Mouse (Mus musculus) brown adipose tissue, adult 24 weeks (tissue): ENCODE data around the gene Fbxl13. TPM values are rescaled to one million over a fixed set of nuclear protein-coding genes. Genes with fewer than 3 reads are reported as not detected.

Source experiments
- H3K27ac ChIP-seq: fragments of 200-500 bp; replicated peaks from 2 replicates; pipeline ENCODE4 v1.5.1; 2012; ENCODE audit warnings: low read depth, mild to moderate bottlenecking, low read length
- H3K4me1 ChIP-seq: fragments of 200-500 bp; 2 replicates; pipeline ENCODE4 v1.6.1; 2012; ENCODE audit warnings: low read length, mixed read lengths; ENCODE audit not compliant: control insufficient read depth, insufficient read depth, insufficient read length
- H3K4me3 ChIP-seq: fragments of 200-500 bp; 2 replicates; pipeline ENCODE4 v1.5.1; 2012; ENCODE audit warnings: low read depth, mild to moderate bottlenecking, low read length, moderate library complexity; ENCODE audit not compliant: insufficient read depth
- polyA plus RNA-seq: library from polyadenylated mRNA; stranded (reverse); fragments of >200 nt; gene quantifications from 2 replicates; pipeline ENCODE4 v1.2.4, GENCODE M21; 2012; ENCODE audit not compliant: missing spikeins, insufficient read depth, insufficient read length

The Fbxl13 gene
- polyA plus RNA-seq, 1 experiment, result not detected

DNA sequence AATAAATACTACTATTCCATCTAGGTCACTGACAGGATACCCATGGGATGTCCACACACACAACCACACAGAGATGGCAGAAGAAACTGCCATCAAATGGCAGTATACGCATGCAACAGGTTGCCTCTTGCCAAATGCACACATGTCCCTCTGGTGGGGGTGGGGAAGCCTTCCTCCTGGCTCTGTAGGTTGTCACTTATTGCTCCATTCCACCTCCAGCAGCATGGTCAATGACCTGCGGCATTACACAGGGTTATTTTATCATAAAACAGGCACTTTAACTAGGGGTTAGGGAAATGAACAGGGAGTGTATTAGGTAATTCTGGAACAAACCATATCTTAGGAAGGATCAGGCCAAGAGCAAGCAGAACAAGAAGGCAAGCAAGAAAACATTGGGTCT, 23.9 kb upstream of the Fbxl13 start:
- no peak overlapping the region for H3K4me3 ChIP-seq
- no peak overlapping the region for H3K27ac ChIP-seq
- H3K4me1 ChIP-seq, result no peaks in the 10 kb centered on the region

DNA sequence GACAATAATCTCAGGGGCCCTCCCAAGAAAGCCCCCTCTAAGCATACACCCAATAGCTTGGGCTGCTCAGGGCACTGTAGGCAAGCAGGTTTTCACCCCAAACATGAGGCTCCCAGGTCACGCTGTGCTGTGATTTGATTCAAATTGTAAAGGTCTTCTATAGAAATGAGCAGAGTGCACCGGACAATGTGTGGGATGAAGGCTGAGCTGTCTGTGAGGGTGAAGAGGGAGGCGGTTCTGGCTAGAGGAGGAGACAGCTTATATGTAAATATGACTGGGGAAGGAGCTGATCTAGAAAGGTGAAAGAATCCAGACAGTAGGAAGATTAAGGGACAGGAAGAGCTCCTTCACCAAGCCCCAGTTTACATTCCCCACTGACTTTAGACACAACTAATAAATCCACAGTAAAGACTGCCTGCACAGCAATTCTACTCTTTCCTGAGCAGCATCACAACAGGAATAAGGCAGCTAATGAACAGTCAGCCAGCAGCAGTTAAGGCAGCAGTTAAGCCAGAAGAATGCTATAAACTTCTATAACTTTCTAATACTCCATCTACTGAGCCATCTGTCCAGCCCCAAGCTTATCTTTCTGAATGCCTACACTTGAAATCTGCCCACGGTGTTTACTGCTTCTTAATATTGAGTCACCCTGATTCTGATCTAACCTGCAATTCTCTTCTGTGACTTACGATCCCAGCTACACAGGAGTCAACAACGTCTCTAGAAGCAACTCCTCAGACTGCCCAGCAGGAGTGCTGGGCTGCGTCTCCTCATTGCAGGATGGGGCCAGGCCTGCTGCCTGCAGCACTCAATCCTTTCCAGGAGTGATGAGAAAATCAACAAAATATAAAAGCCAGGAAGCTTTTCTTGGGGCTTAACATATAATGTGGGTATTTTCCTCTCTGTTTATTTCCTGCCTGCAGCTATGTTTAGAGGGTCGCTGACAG, 22.0 kb upstream of the Fbxl13 start:
- Histone ChIP-seq H3K27ac (no peak overlapping the region), H3K4me3 (no peak overlapping the region), H3K4me1 (no peaks in the 10 kb centered on the region)

DNA sequence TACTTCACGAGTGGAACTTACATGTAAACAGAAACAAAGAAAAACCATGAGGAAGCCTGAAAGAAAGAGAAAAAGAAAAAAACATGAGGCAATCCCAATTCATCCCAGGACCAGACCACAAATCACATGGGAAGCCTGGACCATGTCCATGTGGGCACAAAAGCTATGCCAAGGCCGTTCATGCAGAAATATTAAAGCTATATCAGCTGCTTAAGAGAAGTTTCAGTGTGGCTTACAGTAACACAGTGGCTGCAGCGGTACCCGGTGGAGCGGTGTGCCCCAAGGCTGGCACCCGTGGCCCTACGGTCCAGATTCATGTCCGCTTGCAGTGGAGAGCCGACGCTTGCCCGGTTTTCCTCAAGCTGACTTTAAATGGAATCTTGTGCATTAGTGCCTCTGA, 17.6 kb upstream of the Fbxl13 start:
- Histone ChIP-seq H3K4me1 (peaks cover 8% of the 10 kb centered on the region; the same call in 1 of the 2 replicates), H3K4me3 (no peak overlapping the region), H3K27ac (0 out of 2 replicates have a peak overlapping the region, but pooled peaks have one; percentile 8)

DNA sequence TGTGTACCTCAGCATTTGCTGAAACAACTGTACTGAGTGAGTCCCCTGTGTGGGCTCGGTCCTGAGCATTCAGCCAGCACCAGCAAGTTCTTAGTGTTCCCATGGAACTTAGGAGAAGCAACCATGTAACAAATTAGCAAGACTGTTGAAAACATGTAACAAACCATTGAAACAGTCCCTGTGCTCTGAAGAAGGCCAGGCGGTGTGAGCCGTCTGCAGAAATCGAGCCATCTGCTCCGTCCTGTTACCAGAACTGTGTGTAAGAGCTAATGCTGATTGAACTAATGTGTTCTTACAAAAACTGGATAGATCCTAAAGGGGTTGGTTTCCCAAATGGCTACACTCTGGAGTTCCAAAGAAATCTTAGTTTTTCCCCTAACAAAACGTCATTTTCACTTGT, 15.4 kb upstream of the Fbxl13 start:
- Histone ChIP-seq H3K27ac (peak overlapping the region; percentile 66), H3K4me3 (no peak overlapping the region), H3K4me1 (peaks cover 8% of the 10 kb centered on the region; the same call in 1 of the 2 replicates)

DNA sequence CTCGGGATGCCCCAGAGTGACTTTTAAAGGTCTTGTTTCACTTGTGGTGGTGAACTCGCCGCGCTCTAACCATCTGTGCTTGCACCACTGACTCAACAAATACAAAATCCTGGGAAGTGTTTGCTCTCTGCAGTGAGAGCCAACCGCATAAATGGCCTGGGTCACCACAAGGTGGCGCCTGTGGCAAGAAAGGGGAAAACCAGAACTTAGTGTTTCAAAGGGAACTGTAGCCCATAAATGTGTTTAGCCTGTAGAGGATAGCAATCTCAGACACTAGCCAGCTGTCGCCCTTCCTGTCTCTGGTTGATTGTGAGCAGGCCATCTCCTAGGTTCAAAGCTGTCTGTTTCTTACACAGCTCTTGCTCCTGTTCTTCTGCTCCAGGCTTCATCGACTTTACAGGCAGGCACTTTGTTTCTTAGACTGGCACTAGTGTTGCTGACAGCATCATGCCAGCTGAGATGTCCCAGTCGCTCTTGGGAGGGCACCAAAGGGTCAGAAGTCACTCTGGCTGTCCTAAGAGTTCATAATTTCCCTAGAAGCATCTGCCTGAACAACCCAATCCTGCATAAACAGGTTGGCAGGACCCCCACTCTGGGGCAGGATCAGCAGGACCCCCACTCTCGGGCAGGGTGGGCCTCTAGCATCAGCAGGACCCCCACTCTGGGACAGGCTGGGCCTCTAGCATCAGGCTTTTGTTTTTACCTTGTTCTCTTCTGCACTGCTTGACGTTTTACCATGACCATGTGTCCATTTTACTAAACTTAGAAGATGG, 13.4 kb upstream of the Fbxl13 start:
- Histone ChIP-seq H3K4me1 (peaks cover 8% of the 10 kb centered on the region; the same call in 1 of the 2 replicates), H3K27ac (no peak overlapping the region), H3K4me3 (no peak overlapping the region)

DNA sequence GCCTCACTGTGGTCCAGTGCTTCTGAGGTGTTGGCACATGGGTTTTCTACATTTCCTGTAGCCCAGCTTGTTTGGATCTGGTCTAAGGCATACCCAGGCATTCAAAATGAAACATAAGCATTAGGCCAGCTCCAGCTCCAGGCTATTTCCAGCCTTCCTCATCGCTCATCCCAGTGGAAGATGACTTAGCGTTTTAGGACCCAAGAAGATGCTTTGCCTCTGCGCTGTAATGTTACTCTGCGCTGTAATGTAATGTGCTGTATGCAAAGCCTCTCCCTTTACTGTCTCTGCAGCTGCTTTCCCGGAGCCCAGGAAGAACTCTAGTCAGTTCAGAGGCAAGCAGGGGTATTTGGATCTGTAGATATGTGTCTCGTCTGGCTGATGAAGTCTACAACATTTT, 12.6 kb upstream of the Fbxl13 start:
- no peak overlapping the region for H3K27ac ChIP-seq
- H3K4me1 ChIP-seq, result peaks cover 8% of the 10 kb centered on the region; the same call in 1 of the 2 replicates
- H3K4me3 ChIP-seq, result no peak overlapping the region

DNA sequence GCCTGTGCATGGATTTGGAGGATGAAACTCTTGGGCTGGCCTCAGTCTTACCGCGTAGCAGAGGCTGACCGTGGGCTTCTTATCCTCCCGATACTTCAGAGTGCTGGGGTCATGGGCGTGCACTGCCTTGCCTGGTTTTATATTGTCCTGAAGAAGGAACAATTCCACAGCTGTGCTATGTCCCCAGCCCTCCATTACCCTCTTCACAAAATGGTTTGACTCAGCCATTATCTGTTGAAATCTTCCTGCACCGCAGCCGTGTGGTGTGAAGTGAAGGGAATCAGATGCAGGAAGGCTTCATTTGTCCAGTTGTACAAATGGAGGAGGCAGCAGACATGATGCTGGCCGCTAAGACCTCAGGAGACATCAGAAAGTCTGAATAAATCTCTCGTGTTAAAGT, 11.5 kb upstream of the Fbxl13 start:
- Histone ChIP-seq H3K4me1 (peaks cover 8% of the 10 kb centered on the region; the same call in 1 of the 2 replicates), H3K4me3 (no peak overlapping the region), H3K27ac (no peak overlapping the region)

DNA sequence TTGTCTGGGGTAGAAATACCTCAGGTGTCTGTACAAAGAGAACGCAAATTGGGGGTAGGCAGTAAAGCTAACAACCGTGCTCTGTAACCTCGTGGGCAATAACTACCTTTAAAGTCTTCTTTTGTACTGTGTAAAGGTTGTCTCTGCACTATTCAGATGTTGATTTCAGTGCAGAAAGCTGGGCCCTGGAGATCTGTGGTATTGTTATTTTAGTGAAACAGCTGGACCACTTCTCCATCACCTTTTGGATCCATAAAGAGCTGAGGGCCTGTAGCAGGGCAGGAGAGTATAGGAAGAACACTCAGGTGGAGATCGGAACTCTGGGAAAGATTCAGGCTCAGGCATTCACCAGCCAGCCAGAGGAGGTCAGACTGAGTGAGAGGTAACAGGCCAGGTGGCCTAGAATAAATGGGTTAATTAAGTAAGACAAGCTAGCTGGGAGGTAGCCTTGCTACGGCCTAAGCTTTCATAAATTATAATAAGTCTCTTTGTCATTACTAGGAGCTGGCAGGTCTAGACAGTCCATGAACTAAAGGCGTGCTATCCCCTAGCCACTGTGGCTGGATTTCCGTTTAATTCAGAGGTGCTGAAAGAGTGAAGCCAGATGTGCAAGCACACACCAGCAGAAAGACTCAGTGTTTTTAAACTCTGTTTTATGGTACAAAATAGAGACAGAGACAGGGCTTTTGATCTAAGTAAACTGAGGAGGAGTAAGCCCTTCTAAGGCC, 6.6 kb upstream of the Fbxl13 start:
- H3K27ac ChIP-seq, result no peak overlapping the region
- H3K4me3 ChIP-seq, result no peak overlapping the region
- 0 out of 2 replicates have a peak, but pooled peaks cover 3% of the 10 kb centered on the region for H3K4me1 ChIP-seq

DNA sequence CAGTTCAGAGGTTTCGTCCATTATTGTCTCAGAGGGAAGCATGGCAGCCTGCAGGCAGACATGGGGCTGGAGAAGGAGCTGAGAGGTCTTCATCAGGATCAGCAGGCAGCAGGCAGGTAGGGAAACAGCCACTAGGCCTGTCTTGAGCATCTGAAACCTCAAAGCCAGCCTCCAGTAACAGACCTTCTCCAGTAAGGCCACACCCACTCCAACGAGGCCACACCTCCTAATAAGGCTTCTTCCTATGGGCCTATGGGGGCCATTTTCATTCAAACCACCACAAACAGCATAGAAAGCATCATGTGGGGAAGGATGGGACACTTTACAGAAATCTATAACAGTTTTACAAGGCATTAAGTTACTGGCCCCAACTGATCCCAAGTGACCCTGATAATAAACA, 5.3 kb upstream of the Fbxl13 start:
- 0 out of 2 replicates have a peak, but pooled peaks cover 7% of the 10 kb centered on the region for H3K4me1 ChIP-seq
- no peak overlapping the region for H3K27ac ChIP-seq
- no peak overlapping the region for H3K4me3 ChIP-seq

DNA sequence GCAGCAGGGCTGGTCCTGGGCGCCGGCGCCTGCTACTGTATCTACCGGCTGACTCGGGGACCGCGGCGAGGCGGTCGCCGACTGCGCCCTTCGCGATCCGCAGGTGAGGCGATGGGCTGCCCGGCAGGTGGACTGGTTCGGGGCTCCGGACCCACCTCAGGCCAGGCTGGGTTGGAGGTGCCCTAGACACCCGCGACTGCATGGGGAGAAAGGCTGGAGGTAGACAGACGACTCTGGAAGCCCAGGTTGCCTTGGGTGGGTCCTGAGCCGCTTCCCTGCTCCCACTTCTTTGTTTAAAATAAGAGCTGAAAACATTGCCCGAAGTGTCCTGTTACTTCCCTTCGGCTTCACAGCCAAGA, 678 bp upstream of the Fbxl13 start:
- H3K4me3 ChIP-seq, result peak overlapping the region; percentile 80
- no peak overlapping the region for H3K27ac ChIP-seq
- H3K4me1 ChIP-seq, result peaks cover 7% of the 10 kb centered on the region; the same call in 1 of the 2 replicates

DNA sequence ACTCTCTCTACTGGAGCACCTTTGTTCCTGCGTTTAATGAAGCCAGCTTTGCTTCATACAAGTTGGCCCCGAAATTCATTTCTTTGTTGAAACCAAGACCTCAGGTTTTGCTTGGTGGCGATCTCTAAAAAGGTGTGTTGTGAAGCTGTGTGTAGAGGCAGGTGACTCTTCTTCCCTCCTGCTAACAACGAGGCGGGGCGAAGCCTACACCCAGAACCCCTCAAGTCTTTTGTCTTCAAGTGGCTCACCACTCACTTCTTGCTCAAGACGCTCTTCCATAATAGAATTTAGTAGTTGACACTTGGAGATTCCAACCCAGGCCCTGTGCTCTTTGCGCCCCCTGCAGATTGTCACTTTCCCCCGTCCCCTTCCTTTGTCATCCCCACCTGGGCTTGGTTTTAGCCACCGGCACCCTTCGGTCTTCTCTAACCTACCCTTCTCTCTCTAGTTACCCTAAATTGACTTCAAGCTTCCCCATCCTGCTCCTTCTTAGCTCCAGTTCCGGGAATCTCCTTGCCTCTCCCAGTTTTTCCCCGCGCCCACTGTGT, 469 bp downstream of the Fbxl13 start:
- Histone ChIP-seq H3K27ac (no peak overlapping the region), H3K4me1 (peaks cover 7% of the 10 kb centered on the region; the same call in 1 of the 2 replicates), H3K4me3 (peak overlapping the region; percentile 53)

DNA sequence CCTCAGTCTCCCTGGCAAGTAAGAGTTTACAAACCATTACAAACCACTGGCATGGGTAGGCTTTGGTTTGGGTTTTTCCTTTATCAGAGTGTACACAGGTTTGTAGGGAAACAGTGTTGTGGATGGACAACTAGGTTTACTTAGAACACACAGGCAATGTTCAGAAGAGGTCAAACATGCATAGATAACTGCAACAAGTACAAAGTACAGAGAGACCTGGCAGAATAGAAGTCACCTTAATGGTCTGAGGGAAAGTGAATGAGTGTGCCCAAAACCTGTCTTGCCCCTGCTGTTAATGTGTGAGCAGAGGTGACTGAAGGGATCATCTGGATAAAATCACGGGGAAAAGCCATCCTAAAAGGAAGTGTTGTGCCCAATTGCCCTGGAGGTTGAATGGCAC, 1.8 kb downstream of the Fbxl13 start:
- H3K4me1 ChIP-seq, result peaks cover 7% of the 10 kb centered on the region; the same call in 1 of the 2 replicates
- H3K4me3 ChIP-seq, result no peak overlapping the region
- no peak overlapping the region for H3K27ac ChIP-seq

DNA sequence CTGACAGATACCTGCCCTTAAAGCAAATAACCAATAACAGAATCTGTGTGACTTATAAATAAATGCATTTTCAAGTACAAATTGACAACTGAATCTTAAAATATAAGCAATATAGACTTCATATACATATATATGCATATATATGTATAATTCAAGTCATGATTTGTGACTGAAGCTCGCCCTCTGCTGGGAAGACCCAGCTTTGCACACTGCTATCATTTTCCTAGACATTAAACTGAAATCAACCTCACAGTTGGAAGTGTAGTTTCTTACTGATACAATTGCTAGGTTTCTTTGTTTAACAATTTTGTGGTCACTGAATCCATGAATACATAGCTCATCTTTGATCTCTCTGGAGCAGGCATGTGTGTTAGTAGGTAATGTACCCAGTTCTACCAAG, 4.5 kb downstream of the Fbxl13 start:
- Histone ChIP-seq H3K4me1 (no peaks in the 10 kb centered on the region; the same call in 1 of the 2 replicates), H3K4me3 (no peak overlapping the region), H3K27ac (no peak overlapping the region)

DNA sequence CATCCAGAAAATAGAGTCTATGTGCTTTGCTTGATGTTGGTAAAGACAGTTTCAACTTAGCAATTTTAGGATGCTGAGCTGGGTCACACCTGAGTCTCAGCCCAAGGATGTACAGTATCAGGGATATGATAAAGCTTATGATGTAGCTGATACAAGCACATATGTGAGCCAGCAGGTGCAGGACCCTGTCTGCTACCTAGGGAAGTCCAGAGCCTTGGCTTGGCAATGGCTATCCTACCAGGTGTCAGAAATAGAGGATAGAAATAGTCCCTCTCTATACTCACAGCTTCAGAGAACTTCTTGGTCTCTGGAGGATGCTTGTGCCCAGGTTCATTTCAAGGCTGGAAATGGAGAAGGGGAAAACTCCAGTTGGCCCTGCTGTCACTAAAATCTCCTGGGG, 19.5 kb downstream of the Fbxl13 start:
- Histone ChIP-seq H3K4me1 (no peaks in the 10 kb centered on the region), H3K27ac (no peak overlapping the region)

More for the DNA sequence above, 19.5 kb downstream of the Fbxl13 start:
- no peak overlapping the region for H3K4me3 ChIP-seq
